Mouse (Mus musculus) megakaryocyte, embryonic 14.5 days (primary cell): ENCODE data around the gene Spib.

Source experiments
- FLI1 ChIP-seq: IDR thresholded peaks from 2 replicates; pipeline ENCODE4 v1.6.1; 2012; ENCODE audit warnings: low read length, inconsistent platforms, mixed read lengths
- GATA1 ChIP-seq: IDR thresholded peaks from 3 replicates; pipeline ENCODE4 v1.6.1; 2012; ENCODE audit warnings: mixed read lengths, low read length, inconsistent platforms, borderline replicate concordance

- no peak for TF ChIP-seq GATA1
- no peak for TF ChIP-seq FLI1
These were observed 8.8 kb downstream of the Spib start for GRCm38 (mm10) chr7:44523056-44523455.
